Mouse (Mus musculus) left cerebral cortex, adult 11 months (tissue): ENCODE results near the gene Otulinl.

ENCODE experiments used
- DNase-seq: peaks from one replicate; pipeline ENCODE4 v3.0.0; 2022; ENCODE audit warnings: low spot score

Gene Otulinl

GRCm38 (mm10) chr15:27655015-27655414, 26.4 kb downstream of the Otulinl start:
- DNase-seq = no peak

DNA sequence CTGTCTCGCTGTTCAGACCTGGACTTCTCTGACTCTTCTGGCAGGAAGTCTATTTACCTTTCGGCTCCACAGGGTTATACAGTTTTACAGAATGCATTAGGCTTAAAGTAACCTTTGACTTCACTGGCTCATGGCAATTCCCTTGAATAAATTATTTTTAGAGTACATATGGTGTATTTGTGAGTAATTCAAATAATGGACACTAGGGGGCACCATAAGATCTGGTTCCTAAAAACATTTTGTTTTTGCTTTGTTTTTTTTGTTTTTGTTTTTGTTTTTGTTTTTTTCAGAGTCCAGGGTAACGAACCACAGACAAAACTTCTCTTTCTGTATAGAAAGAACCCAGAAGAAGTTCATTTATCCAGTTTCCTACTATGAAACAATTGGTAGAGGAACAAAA, 33.7 kb downstream of the Otulinl start:
- DNase-seq = no peak

DNA sequence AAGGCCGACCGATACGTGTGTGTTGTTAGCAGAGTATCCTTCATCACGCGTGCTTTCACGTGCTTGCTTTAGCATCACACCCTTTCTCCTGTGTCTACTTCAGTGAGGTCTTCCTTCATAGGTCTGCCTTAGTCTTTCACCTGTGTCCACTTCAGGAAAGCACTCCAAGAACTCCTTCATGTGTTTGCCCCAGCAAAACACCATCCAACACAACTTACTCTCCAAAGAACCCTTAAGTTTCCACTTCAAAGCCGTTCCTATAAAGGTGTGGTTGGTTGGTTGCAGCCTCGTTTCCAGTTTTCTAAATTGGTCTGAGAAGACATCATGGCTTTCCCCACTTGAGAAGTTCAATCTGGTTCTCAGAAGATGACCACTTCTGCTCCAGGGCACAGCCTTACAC, 34.7 kb downstream of the Otulinl start:
- DNase-seq = no peak

GRCm38 (mm10) chr15:27645250-27645649, 36.1 kb downstream of the Otulinl start:
- DNase-seq = no peak

- DNase-seq = no peak
Measured at GRCm38 (mm10) chr15:27642895-27643294, 38.5 kb downstream of the Otulinl start.

DNA sequence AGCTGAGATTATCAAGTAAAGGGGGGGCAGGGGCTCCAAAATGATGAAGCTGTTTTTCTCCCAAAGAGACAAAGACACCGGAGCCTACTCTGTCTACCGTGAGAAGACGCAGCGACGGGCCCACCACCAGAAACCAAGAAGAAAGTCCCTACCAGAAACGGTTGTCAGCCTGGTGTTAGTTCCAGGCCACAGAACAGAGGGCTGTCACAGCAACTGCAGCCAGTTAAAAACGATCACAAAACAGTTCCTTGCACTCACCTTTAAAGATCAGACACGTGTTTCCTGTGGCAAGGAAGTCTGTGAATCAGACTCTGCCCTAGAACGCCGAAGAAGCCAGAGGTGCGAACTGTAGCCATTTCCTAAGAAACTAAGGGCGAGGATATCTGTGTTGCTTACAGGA, 40.2 kb downstream of the Otulinl start:
- no peak for DNase-seq

GRCm38 (mm10) chr15:27633941-27634900, 47.2 kb downstream of the Otulinl start:
- no peak for DNase-seq

- peak; percentile 96 for DNase-seq
Measured at GRCm38 (mm10) chr15:27630601-27631383, 50.6 kb downstream of the Otulinl start, which contains the start of gene Otulin. Otulin (minus strand) TSS chr15:27630693.

DNA sequence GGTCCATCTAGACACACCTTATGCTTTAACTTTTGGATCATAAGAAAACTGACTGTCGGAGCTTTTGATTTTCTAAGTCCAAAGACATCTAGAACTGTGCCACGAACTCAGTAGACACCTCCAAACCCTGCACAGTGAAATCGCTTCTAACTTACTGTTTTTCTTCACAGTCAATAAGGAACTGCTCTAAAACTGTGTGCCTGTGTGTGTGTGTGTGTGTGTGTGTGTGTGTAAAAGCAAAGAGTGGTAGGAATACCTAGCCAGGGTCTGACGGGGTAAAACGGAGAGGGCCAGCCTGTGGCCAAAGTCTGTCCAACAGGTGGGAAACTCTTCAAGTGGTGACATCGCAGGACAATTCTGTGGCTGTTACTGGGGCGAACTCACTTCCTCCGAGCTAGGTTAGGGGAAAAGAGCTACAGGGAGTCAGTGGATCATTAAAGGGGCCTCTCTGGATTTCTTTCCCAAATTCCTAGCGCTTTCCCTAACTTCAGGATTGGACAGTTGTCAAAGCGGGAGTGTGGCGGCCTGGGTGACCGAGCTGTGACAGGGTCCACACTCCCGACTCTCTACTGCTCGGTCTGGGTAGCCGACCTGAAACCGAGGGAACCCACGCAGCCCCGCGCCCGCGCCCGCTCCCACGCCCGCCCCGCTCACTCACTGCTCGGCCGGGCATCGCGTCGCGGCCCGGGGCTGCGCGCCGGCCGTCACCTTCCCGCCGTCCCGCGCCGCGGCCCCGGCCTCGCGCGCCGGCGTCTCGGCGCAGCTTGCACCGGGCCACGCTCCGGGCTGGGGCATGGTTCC, 51.4 kb downstream of the Otulinl start:
- no peak for DNase-seq

DNA sequence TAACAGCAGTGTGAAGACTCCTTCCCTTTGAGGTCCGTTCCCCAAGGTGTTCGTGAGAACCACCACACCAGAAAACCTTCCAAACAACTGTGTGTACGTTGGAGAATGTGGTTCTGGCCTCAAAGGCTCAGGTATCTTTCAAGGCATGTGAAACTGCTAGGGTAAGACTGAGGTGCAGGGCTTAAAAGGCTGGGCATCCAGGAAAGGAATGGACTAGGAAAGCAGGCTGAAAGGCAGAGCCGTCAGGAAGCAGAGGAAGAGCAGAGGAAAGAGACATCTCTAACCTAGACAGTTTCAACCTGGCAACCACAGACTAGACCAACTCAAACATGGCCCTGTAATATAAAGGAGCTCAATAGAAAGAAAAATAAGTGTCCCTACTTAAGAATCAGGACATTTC, 52.3 kb downstream of the Otulinl start:
- DNase-seq = no peak

GRCm38 (mm10) chr15:27627794-27628193, 53.6 kb downstream of the Otulinl start:
- DNase-seq = no peak

DNA sequence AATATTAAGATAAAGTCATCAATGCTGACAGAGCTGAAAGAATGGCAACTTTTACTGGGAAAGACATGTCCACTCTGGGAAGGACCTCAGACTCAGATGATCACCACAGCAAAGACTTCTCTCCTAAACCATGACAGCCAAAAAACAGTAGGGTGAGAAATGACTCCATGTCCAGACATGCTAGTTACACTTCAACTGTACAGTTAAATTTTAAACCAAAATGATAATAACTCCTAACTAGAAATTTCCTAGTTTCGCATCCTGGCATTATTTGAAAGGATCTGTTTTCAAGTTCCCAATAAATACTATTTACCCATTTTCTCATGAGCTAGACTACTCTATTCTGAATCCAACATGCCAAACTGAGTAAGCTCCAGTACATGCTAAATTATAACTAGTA, 55.1 kb downstream of the Otulinl start:
- DNase-seq = no peak

DNA sequence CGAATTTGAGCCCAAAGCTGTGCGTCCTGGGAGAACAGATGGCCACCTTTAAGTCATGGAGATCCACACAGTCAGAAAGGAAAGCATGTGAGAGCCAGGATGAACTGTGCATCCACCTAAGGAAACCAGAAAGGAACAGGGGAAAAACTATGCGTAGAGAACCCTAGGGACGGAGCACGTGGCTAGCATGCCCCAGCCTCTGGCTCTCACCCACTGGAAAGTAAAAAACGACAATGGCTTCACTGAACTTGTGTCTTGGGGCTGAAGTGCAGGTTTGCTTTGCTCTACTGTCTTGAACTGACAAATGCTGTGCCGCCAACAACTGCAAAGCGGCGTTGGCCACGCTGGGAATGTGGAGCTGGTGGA, 55.5 kb downstream of the Otulinl start:
- DNase-seq = no peak

DNA sequence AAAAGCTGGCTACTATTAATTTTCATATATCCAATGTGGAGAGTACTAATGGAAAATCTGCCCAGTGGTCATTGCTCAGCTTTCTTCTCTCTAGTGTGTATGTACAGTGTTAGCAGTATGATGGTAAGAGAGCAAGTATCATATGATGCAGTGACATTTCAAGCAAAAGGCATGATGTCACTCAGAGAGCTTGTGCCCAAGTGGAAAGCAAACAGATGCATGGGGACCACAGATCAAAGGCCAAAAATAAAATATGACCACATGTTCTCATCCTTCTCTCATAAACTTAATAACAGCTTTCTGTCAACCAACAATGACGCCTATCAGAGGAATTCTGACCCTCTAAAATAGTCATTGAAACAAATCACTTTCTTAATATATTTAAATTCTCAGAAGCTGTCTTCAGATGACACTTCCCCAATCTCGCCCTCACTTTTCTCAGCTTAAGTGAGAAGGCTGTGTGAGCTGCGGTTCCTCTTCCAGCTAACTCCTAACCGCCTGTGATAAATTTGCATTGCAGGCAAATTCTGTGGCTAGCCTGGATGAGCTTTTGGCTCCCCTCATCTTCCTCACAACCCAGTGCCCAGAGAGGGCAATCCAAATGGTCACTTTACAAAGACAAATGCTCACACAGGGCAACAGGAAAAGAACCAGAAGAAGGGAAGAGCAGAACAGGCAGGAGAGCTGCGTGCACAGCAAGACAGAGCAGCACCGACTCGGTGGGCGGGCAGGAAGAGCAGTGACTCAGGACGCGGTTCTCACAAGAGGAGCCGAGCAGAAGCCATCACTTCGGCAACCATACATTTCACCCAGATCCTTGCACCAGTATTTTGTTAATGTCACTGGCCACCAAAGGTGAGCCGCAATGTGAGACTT, 56.1 kb downstream of the Otulinl start:
- no peak for DNase-seq

GRCm38 (mm10) chr15:27623286-27623685, 58.1 kb downstream of the Otulinl start:
- no peak for DNase-seq

- no peak for DNase-seq
Measured at GRCm38 (mm10) chr15:27620475-27621185, 60.7 kb downstream of the Otulinl start.

DNA sequence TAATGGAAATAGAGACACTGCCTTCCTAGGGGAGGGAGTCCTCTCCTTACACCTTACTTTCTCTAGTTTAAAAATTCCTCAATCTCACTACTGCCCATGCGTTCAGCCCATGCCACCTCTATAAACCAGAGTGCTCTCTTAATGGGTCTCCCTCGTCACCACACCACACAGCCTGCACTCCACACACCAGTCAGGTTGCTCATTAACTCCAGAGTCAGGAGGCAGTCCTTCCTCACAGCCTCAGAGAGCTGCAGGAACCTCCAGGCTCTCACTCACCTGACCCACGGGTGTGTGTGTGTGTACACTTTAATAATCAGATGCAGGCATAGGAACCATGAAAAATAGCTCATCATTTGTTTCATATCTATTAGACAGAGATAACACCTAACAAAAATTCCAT, 61.7 kb downstream of the Otulinl start:
- no peak for DNase-seq

DNA sequence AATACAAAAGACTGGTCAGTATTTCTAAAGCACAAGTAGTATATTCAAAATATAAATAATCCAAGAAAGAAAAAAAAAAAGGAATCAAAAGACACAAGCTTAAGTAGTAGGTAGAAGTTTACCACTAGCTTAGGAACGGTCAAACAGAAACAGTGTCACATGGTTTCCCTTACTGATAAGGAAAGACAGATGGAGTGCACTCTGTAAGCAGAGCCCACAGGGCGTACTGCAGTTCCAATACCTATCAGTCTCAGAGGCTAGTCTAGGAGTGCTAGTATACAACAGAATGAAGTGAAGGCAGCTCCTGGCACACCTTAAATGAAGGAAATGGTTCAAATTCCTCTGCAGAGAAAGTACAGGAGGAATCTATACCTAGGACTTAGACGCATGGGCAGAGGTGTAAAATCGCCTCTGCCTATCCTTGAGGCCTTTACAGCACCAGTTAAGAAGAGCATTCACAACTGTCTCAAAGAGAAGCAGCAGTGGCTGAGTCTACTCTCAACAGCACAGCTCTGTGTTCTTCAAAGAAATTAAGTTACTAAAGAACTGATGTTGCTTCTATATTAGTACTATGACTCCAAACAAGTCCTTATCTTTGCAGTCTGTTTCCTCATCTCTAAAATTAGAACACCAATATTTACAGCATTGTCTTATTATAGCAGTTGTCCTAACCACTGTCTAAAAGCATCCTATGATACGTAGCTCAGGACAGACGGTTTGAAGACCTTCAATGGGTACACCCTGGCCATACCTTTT, 62.4 kb downstream of the Otulinl start:
- DNase-seq = no peak

DNA sequence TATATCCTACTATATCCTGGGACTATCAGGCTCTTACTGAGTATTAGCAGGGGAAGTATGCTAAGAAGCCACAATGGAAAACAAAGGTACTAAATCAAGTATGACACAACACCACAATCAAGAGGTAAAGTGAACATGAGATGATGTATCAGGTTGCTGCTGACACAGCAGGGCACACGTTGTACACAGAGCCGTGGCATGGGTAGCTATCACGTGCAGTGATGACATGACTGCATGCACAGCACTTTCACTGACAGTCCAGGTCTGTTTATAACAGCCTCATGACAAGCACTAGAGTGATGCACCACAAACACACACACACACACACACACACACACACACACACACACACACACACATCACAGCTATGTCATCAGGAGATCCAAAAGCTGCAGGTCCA, 64.2 kb downstream of the Otulinl start:
- DNase-seq = no peak

- DNase-seq = no peak
Measured at GRCm38 (mm10) chr15:27616159-27616558, 65.2 kb downstream of the Otulinl start.
